Mouse (Mus musculus) 416B (cell line): ENCODE data around the gene Gdf15.

Source experiments
- DNase-seq: peaks from one replicate; pipeline ENCODE4 v3.0.0; 2011; ENCODE audit warnings: low read depth

Gdf15 gene

GRCm38 (mm10) chr8:70656193-70656790, 24.0 kb upstream of the Gdf15 start:
- DNase-seq = no peak

- no peak for DNase-seq
Measured at GRCm38 (mm10) chr8:70655469-70655868, 23.2 kb upstream of the Gdf15 start.

GRCm38 (mm10) chr8:70654121-70654520, 21.9 kb upstream of the Gdf15 start:
- DNase-seq = no peak

- peak; percentile 76 for DNase-seq
Measured at GRCm38 (mm10) chr8:70653226-70653625, 21.0 kb upstream of the Gdf15 start.

GRCm38 (mm10) chr8:70650351-70650750, 18.1 kb upstream of the Gdf15 start:
- no peak for DNase-seq

- DNase-seq = peak; percentile 97
Measured at GRCm38 (mm10) chr8:70649324-70649723, 17.1 kb upstream of the Gdf15 start.

GRCm38 (mm10) chr8:70648921-70649320, 16.7 kb upstream of the Gdf15 start:
- no peak for DNase-seq

GRCm38 (mm10) chr8:70648164-70648442, 15.8 kb upstream of the Gdf15 start:
- no peak for DNase-seq

- no peak for DNase-seq
Measured at GRCm38 (mm10) chr8:70647343-70648163, 15.3 kb upstream of the Gdf15 start.

- peak; percentile 60 for DNase-seq
Measured at GRCm38 (mm10) chr8:70646775-70647174, 14.5 kb upstream of the Gdf15 start.

- no peak for DNase-seq
Measured at GRCm38 (mm10) chr8:70646369-70646768, 14.1 kb upstream of the Gdf15 start.

- no peak for DNase-seq
Measured at GRCm38 (mm10) chr8:70645501-70646224, 13.4 kb upstream of the Gdf15 start.

GRCm38 (mm10) chr8:70644065-70644464, 11.8 kb upstream of the Gdf15 start:
- DNase-seq = peak; percentile 57

GRCm38 (mm10) chr8:70643019-70643418, 10.8 kb upstream of the Gdf15 start:
- DNase-seq = no peak

- DNase-seq = no peak
Measured at GRCm38 (mm10) chr8:70638752-70639151, 6.5 kb upstream of the Gdf15 start.

GRCm38 (mm10) chr8:70636838-70637237, 4.6 kb upstream of the Gdf15 start:
- no peak for DNase-seq

GRCm38 (mm10) chr8:70635527-70635926, 3.3 kb upstream of the Gdf15 start:
- peak; percentile 89 for DNase-seq

GRCm38 (mm10) chr8:70634066-70634465, 1.8 kb upstream of the Gdf15 start:
- DNase-seq = peak; percentile 86

GRCm38 (mm10) chr8:70631436-70631835, 820 bp downstream of the Gdf15 start:
- peak; percentile 74 for DNase-seq

GRCm38 (mm10) chr8:70630532-70631381, 1.5 kb downstream of the Gdf15 start:
- DNase-seq = peak; percentile 92

- peak; percentile 94 for DNase-seq
Measured at GRCm38 (mm10) chr8:70629574-70630531, 2.4 kb downstream of the Gdf15 start.
